Mouse (Mus musculus): ENCODE measurements at regions not wholly inside any gene's neighbourhood (a gene's known extent, or its start where the extent isn't known, plus 50 kb on each side); places are given as distances from the start of the nearest gene placed in this dataset.

DNA sequence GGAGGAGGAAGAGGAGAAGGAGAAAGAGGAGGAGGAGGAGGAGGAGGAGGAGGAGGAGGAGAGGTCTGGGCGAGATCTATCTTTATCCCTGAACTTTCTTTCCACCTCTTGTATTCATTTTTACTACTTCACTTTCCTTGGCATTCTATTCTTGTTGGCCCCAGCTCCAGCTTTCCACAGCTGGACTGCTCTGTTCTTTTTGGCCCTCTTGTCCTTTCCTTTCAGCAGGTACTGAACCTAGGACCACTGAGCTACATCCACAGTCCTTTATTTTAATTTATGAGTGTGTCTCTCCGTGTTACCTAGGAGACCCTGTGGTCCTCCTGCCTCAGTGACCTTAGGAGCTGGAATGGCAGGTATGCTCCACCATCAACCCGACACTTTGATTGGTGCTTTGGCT is 65.7 kb upstream of the Bnc2 start:
- no peak overlapping the region for H3K4me2 ChIP-seq (ENCODE audit: low read depth, low read length)
- no peak for DNase-seq (ENCODE audit: low spot score)
- no peak for ATAC-seq (ENCODE audit: low read depth)
- H3K36me3 ChIP-seq (ENCODE audit: control insufficient read depth, insufficient read depth, low read length) = no peaks in the 10 kb centered on the region
- no peaks in the 10 kb centered on the region for H3K27me3 ChIP-seq (replicated peaks; ENCODE audit: control insufficient read depth, insufficient read depth, low read length)
- H3K4me1 ChIP-seq (ENCODE audit: control insufficient read depth, insufficient read depth, low read length) = peaks cover 6% of the 10 kb centered on the region
- H3K9me3 ChIP-seq (ENCODE audit: control insufficient read depth, low read length) = no peaks in the 10 kb centered on the region
- WGBS = 54% methylated on average over 3 of the region's 3 CpGs
- H3K4me3 ChIP-seq (ENCODE audit: low read depth, low read length) = no peak overlapping the region
- H3K9ac ChIP-seq (ENCODE audit: low read depth, low read length) = no peak overlapping the region
- peak overlapping the region; percentile 55; the same call in 1 of the 2 replicates for H3K27ac ChIP-seq (replicated peaks; ENCODE audit: low read depth, low read length)
